Mouse (Mus musculus): ENCODE measurements around the gene Nol9.

Nol9 gene

GRCm38 (mm10) chr4:152041924-152042641 is 3.0 kb downstream of the Nol9 start:
- ATAC-seq (ENCODE audit: insufficient number of reproducible peaks, low FRiP score, low TSS enrichment) = no peak

GRCm38 (mm10) chr4:152043171-152043570 is 4.0 kb downstream of the Nol9 start:
- no peak for ATAC-seq (ENCODE audit: insufficient number of reproducible peaks, low FRiP score, low TSS enrichment)

GRCm38 (mm10) chr4:152044609-152045008 is 5.5 kb downstream of the Nol9 start:
- ATAC-seq (ENCODE audit: insufficient number of reproducible peaks, low FRiP score, low TSS enrichment) = no peak

- ATAC-seq (ENCODE audit: insufficient number of reproducible peaks, low FRiP score, low TSS enrichment) = no peak
Observed at GRCm38 (mm10) chr4:152062390-152063110, 23.4 kb downstream of the Nol9 start.

GRCm38 (mm10) chr4:152067280-152067679 is 28.2 kb downstream of the Nol9 start:
- ATAC-seq (ENCODE audit: insufficient number of reproducible peaks, low FRiP score, low TSS enrichment) = no peak

- no peak for ATAC-seq (ENCODE audit: insufficient number of reproducible peaks, low FRiP score, low TSS enrichment)
Observed at GRCm38 (mm10) chr4:152068166-152068724, 29.1 kb downstream of the Nol9 start.

GRCm38 (mm10) chr4:152069245-152069644 is 30.1 kb downstream of the Nol9 start:
- no peak for ATAC-seq (ENCODE audit: insufficient number of reproducible peaks, low FRiP score, low TSS enrichment)

GRCm38 (mm10) chr4:152070494-152071396 is 31.6 kb downstream of the Nol9 start:
- no peak for ATAC-seq (ENCODE audit: insufficient number of reproducible peaks, low FRiP score, low TSS enrichment)

- no peak for ATAC-seq (ENCODE audit: insufficient number of reproducible peaks, low FRiP score, low TSS enrichment)
Observed at GRCm38 (mm10) chr4:152072121-152072601, 33.0 kb downstream of the Nol9 start, which contains the start of gene Plekhg5. TSS of gene Plekhg5 (plus strand) at chr4:152072498.

GRCm38 (mm10) chr4:152072655-152073054 is 33.5 kb downstream of the Nol9 start:
- no peak for ATAC-seq (ENCODE audit: insufficient number of reproducible peaks, low FRiP score, low TSS enrichment)

GRCm38 (mm10) chr4:152073715-152074114 is 34.6 kb downstream of the Nol9 start:
- ATAC-seq (ENCODE audit: insufficient number of reproducible peaks, low FRiP score, low TSS enrichment) = no peak

- ATAC-seq (ENCODE audit: insufficient number of reproducible peaks, low FRiP score, low TSS enrichment) = no peak
Observed at GRCm38 (mm10) chr4:152074548-152074947, 35.4 kb downstream of the Nol9 start.

GRCm38 (mm10) chr4:152077191-152077590 is 38.1 kb downstream of the Nol9 start:
- ATAC-seq (ENCODE audit: insufficient number of reproducible peaks, low FRiP score, low TSS enrichment) = no peak

GRCm38 (mm10) chr4:152078105-152078530 is 39.0 kb downstream of the Nol9 start:
- no peak for ATAC-seq (ENCODE audit: insufficient number of reproducible peaks, low FRiP score, low TSS enrichment)

GRCm38 (mm10) chr4:152079261-152079660 is 40.1 kb downstream of the Nol9 start:
- no peak for ATAC-seq (ENCODE audit: insufficient number of reproducible peaks, low FRiP score, low TSS enrichment)

GRCm38 (mm10) chr4:152079931-152080330 is 40.8 kb downstream of the Nol9 start:
- no peak for ATAC-seq (ENCODE audit: insufficient number of reproducible peaks, low FRiP score, low TSS enrichment)

GRCm38 (mm10) chr4:152083611-152084220 is 44.6 kb downstream of the Nol9 start:
- no peak for ATAC-seq (ENCODE audit: insufficient number of reproducible peaks, low FRiP score, low TSS enrichment)

- no peak for ATAC-seq (ENCODE audit: insufficient number of reproducible peaks, low FRiP score, low TSS enrichment)
Observed at GRCm38 (mm10) chr4:152084616-152085015, 45.5 kb downstream of the Nol9 start.

- ATAC-seq (ENCODE audit: insufficient number of reproducible peaks, low FRiP score, low TSS enrichment) = no peak
Observed at GRCm38 (mm10) chr4:152086505-152087210, 47.5 kb downstream of the Nol9 start.
